Mouse (Mus musculus) E14TG2a.4 (cell line): Measurements from ENCODE around the gene Cldn10.

ENCODE experiments used
- H3K27me3 ChIP-seq: 2 replicates; pipeline ENCODE4 v1.6.1; 2014; ENCODE audit warnings: low read length, control low read depth; ENCODE audit not compliant: insufficient read depth
- H3K36me3 ChIP-seq: 2 replicates; pipeline ENCODE4 v1.6.1; 2014; ENCODE audit warnings: low read length, control low read depth; ENCODE audit not compliant: insufficient read depth
- H3K4me1 ChIP-seq: replicated peaks from 2 replicates; pipeline ENCODE4 v1.6.1; 2014; ENCODE audit warnings: low read depth, low read length, control low read depth
- H3K4me3 ChIP-seq: replicated peaks from 2 replicates; pipeline ENCODE4 v1.5.1; 2014; ENCODE audit warnings: mild to moderate bottlenecking, low read length
- H3K9me3 ChIP-seq: 2 replicates; pipeline ENCODE4 v1.6.1; 2014; ENCODE audit warnings: low read length, control low read depth
- CTCF ChIP-seq: conservative IDR thresholded peaks from 2 replicates; pipeline ENCODE4 v1.5.1; 2014; ENCODE audit warnings: low read length
- NANOG ChIP-seq: IDR thresholded peaks from 2 replicates; pipeline ENCODE4 v1.6.1; 2014; ENCODE audit warnings: borderline replicate concordance, low read length, mixed read lengths
- POU5F1 ChIP-seq: IDR thresholded peaks from 2 replicates; pipeline ENCODE4 v1.6.1; 2014; ENCODE audit warnings: low read length, borderline replicate concordance

The Cldn10 gene

GRCm38 (mm10) chr14:118787621-118788020 lies at the start of gene Cldn10:
Gene Cldn10, plus strand, starts transcription at chr14:118787908.
- TF ChIP-seq POU5F1 = no peak
- TF ChIP-seq NANOG = no peak
- TF ChIP-seq CTCF = no peak

GRCm38 (mm10) chr14:118741780-118742179 lies 45.9 kb upstream of the Cldn10 start:
- H3K4me1 ChIP-seq = peaks cover 56% of the 10 kb centered on the region
- TF ChIP-seq CTCF (no peak), POU5F1 (no peak), NANOG (no peak)

More at GRCm38 (mm10) chr14:118787621-118788020, at the start of gene Cldn10:
- no peaks in the 10 kb centered on the region for H3K36me3 ChIP-seq
- no peak within 1 kb of the TSS for H3K4me3 ChIP-seq
- H3K27me3 ChIP-seq = peaks cover 4% of the 10 kb centered on the region; the same call in 1 of the 2 replicates
- H3K4me1 ChIP-seq = peaks cover 12% of the 10 kb centered on the region
- H3K9me3 ChIP-seq = peaks cover 5% of the 10 kb centered on the region

GRCm38 (mm10) chr14:118742862-118743261 lies 44.8 kb upstream of the Cldn10 start:
- peaks cover 45% of the 10 kb centered on the region for H3K4me1 ChIP-seq
- no peaks in the 10 kb centered on the region for H3K36me3 ChIP-seq
- H3K4me3 ChIP-seq = no peak overlapping the region
- TF ChIP-seq NANOG = no peak
- TF ChIP-seq POU5F1 = no peak
- TF ChIP-seq CTCF = no peak
- H3K27me3 ChIP-seq = no peaks in the 10 kb centered on the region
- peaks cover 22% of the 10 kb centered on the region for H3K9me3 ChIP-seq

More at GRCm38 (mm10) chr14:118741780-118742179, 45.9 kb upstream of the Cldn10 start:
- H3K9me3 ChIP-seq = peaks cover 12% of the 10 kb centered on the region
- no peaks in the 10 kb centered on the region for H3K27me3 ChIP-seq
- no peaks in the 10 kb centered on the region for H3K36me3 ChIP-seq
- H3K4me3 ChIP-seq = no peak overlapping the region

- Histone ChIP-seq H3K27me3 (no peaks in the 10 kb centered on the region), H3K4me1 (peaks cover 61% of the 10 kb centered on the region), H3K36me3 (no peaks in the 10 kb centered on the region), H3K4me3 (no peak overlapping the region), H3K9me3 (peaks cover 37% of the 10 kb centered on the region)
- TF ChIP-seq POU5F1 (no peak), CTCF (no peak), NANOG (no peak)
Observed at GRCm38 (mm10) chr14:118749068-118749467, 38.6 kb upstream of the Cldn10 start.

GRCm38 (mm10) chr14:118749715-118750114 lies 38.0 kb upstream of the Cldn10 start:
- Histone ChIP-seq H3K4me3 (no peak overlapping the region), H3K9me3 (peaks cover 37% of the 10 kb centered on the region), H3K36me3 (no peaks in the 10 kb centered on the region), H3K4me1 (peaks cover 58% of the 10 kb centered on the region), H3K27me3 (no peaks in the 10 kb centered on the region)
- no peak for TF ChIP-seq POU5F1
- no peak for TF ChIP-seq NANOG
- TF ChIP-seq CTCF = no peak

- H3K4me1 ChIP-seq = peaks cover 60% of the 10 kb centered on the region
- H3K9me3 ChIP-seq = peaks cover 37% of the 10 kb centered on the region
- H3K4me3 ChIP-seq = no peak overlapping the region
- H3K27me3 ChIP-seq = no peaks in the 10 kb centered on the region
- no peaks in the 10 kb centered on the region for H3K36me3 ChIP-seq
- TF ChIP-seq CTCF (no peak), NANOG (no peak)
Observed at GRCm38 (mm10) chr14:118750505-118751192, 37.1 kb upstream of the Cldn10 start.

- H3K9me3 ChIP-seq = peaks cover 33% of the 10 kb centered on the region
- H3K36me3 ChIP-seq = no peaks in the 10 kb centered on the region
- no peak overlapping the region for H3K4me3 ChIP-seq
- H3K27me3 ChIP-seq = no peaks in the 10 kb centered on the region
- no peak for TF ChIP-seq CTCF
- TF ChIP-seq NANOG = peak; percentile 27; the same call in 1 of the 2 replicates
- H3K4me1 ChIP-seq = peaks cover 67% of the 10 kb centered on the region
Observed at GRCm38 (mm10) chr14:118751193-118751753, 36.4 kb upstream of the Cldn10 start.

GRCm38 (mm10) chr14:118756015-118756414 lies 31.7 kb upstream of the Cldn10 start:
- H3K36me3 ChIP-seq = no peaks in the 10 kb centered on the region
- TF ChIP-seq CTCF = no peak
- no peak for TF ChIP-seq NANOG
- TF ChIP-seq POU5F1 = no peak

More at GRCm38 (mm10) chr14:118756015-118756414, 31.7 kb upstream of the Cldn10 start:
- Histone ChIP-seq H3K4me3 (no peak overlapping the region), H3K27me3 (no peaks in the 10 kb centered on the region), H3K9me3 (peaks cover 4% of the 10 kb centered on the region; the same call in 1 of the 2 replicates), H3K4me1 (peaks cover 44% of the 10 kb centered on the region)
